Mouse (Mus musculus) liver, embryonic 11.5 days (tissue): Measurements from ENCODE around the gene Adamtsl1. TPM values are rescaled to one million over a fixed set of nuclear protein-coding genes. Genes with fewer than 3 reads are reported as not detected.
A peak's percentile ranks its signal among the peaks of the same experiment; 100 is the strongest.

ENCODE experiments used
- ATAC-seq: fragments of 200-750 bp; cut with Nextera tagmentation; replicated peaks from 2 replicates; pipeline ENCODE4 v1.8.0; 2017; ENCODE audit warnings: moderate number of reproducible peaks, mild to moderate bottlenecking, moderate TSS enrichment, moderate library complexity; ENCODE audit not compliant: low FRiP score
- DNase-seq: peaks from one replicate; pipeline ENCODE4 v3.0.0-alpha.2; 2017; ENCODE audit warnings: low spot score
- H3K27ac ChIP-seq: fragments of 300-500 bp; sonication (generic); 2 replicates; pipeline ENCODE4 v1.5.1; 2014; ENCODE audit warnings: mild to moderate bottlenecking, low read depth, low read length, control low read depth
- H3K27me3 ChIP-seq: fragments of 300-500 bp; sonication (generic); replicated peaks from 2 replicates; pipeline ENCODE4 v1.6.1; 2014; ENCODE audit warnings: low read length, mixed read lengths; ENCODE audit not compliant: control insufficient read depth, insufficient read depth
- H3K36me3 ChIP-seq: fragments of 300-500 bp; sonication (generic); 2 replicates; pipeline ENCODE4 v1.6.1; 2014; ENCODE audit warnings: mild to moderate bottlenecking, low read length, moderate library complexity, mixed read lengths; ENCODE audit not compliant: control insufficient read depth, insufficient read depth
- H3K4me1 ChIP-seq: fragments of 300-500 bp; sonication (generic); replicated peaks from 2 replicates; pipeline ENCODE4 v1.6.1; 2014; ENCODE audit warnings: low read length, mixed read lengths; ENCODE audit not compliant: control insufficient read depth, insufficient read depth
- H3K4me2 ChIP-seq: fragments of 300-500 bp; sonication (generic); 2 replicates; pipeline ENCODE4 v1.6.1; 2014; ENCODE audit warnings: mild to moderate bottlenecking, control low read depth, moderate library complexity
- H3K4me3 ChIP-seq: fragments of 300-500 bp; sonication (generic); 2 replicates; pipeline ENCODE4 v1.5.1; 2014; ENCODE audit warnings: low read depth, low read length, control low read depth
- H3K9ac ChIP-seq: fragments of 300-500 bp; sonication (generic); 2 replicates; pipeline ENCODE4 v1.6.1; 2014; ENCODE audit warnings: low read depth, low read length, control low read depth
- H3K9me3 ChIP-seq: fragments of 300-500 bp; sonication (generic); 2 replicates; pipeline ENCODE4 v1.6.1; 2016; ENCODE audit warnings: low read length, inconsistent platforms, mixed read lengths; ENCODE audit not compliant: control insufficient read depth
- WGBS: fragments of 180-500 bp; shearing (Covaris S2); extraction: QIAGEN DNeasy Blood & Tissue Kit; methylation state at CpG from one replicate; pipeline ENCODE4 v1.1.7; 2014; 5-methylcytosine and 5-hydroxymethylcytosine counted together
- polyA plus RNA-seq: library from polyadenylated mRNA; unstranded; fragments of >200 nt; fragmentation: Nextera tagmentation; extraction: Ambion mirVana; gene quantifications from 2 replicates; pipeline ENCODE4 v1.2.1, GENCODE M21; 2014

Gene Adamtsl1
- polyA plus RNA-seq, 1 experiment from 2014 or later, result 4.9 TPM

GRCm38 (mm10) chr4:86401116-86401515, 887.1 kb downstream of the Adamtsl1 start:
- ATAC-seq (no peak), DNase-seq (no peak)
- Histone ChIP-seq H3K4me2 (no peak overlapping the region), H3K4me1 (no peaks in the 10 kb centered on the region), H3K9me3 (no peaks in the 10 kb centered on the region), H3K4me3 (no peak overlapping the region), H3K9ac (no peak overlapping the region), H3K36me3 (no peaks in the 10 kb centered on the region), H3K27me3 (no peaks in the 10 kb centered on the region), H3K27ac (no peak overlapping the region)
- WGBS, result 61% methylated on average over 3 of the region's 3 CpGs

DNA sequence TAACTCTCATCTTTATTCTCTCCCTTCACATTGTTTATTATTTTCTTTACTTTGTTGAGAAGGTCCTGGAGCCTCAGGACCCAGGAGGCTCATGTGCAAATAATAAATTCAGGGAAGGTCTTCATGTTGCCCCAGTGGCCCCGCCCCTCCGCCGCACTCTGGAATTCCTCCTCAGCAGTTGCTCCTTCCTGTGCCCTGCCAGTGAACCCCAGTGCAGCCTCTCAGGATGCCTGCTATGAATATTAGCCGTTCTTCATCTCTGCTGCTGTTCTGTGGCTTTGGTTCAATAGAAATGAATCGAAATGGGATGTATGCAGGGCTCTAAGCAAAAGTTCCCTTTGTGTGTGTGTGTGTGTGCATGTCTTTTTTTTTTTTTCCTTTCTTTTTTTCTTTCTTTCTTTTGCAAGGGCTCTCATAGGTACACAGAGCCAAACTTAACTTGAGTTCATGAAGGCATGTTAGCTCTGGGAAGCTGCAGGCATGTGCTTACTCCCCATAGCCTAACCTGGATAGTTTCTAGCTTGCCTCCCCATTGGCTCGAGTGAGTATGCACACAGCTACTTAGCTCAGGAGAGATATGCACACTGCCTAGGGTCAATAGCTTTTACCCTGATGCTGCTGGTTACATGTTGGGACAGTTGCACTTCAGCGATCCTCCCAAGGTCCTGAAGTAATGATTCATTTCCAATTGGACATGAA, 892.7 kb downstream of the Adamtsl1 start:
- H3K27ac ChIP-seq, result no peak overlapping the region
- no peaks in the 10 kb centered on the region for H3K9me3 ChIP-seq
- H3K4me1 ChIP-seq, result no peaks in the 10 kb centered on the region; the same call in 1 of the 2 replicates
- ATAC-seq, result no peak
- H3K4me3 ChIP-seq, result no peak overlapping the region
- H3K4me2 ChIP-seq, result no peak overlapping the region
- 54% methylated on average over 7 of the region's 7 CpGs for WGBS
- no peaks in the 10 kb centered on the region for H3K36me3 ChIP-seq
- no peaks in the 10 kb centered on the region for H3K27me3 ChIP-seq
- DNase-seq, result no peak
- H3K9ac ChIP-seq, result no peak overlapping the region

DNA sequence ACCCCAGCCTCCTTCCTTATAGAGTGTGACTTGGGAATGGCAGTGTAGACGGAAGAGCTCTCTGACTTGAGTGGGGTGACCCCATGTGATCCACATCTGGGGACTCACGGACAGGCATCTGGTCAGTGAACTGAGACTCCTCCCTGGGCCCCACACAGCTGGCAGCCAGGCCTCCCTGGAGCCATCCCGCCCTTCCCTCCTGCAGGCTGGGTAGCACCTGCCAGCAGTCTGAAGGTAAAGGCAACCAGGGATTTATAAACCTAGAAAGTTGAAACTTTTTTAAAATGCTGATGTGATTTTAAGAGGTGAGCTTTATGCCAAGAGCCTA, 893.2 kb downstream of the Adamtsl1 start:
- DNase-seq (no peak), ATAC-seq (no peak)
- WGBS, result 67% methylated on average over 3 of the region's 3 CpGs
- Histone ChIP-seq H3K4me3 (no peak overlapping the region), H3K9me3 (no peaks in the 10 kb centered on the region), H3K27me3 (no peaks in the 10 kb centered on the region), H3K9ac (no peak overlapping the region), H3K27ac (no peak overlapping the region), H3K4me2 (no peak overlapping the region), H3K36me3 (no peaks in the 10 kb centered on the region), H3K4me1 (no peaks in the 10 kb centered on the region; the same call in 1 of the 2 replicates)

DNA sequence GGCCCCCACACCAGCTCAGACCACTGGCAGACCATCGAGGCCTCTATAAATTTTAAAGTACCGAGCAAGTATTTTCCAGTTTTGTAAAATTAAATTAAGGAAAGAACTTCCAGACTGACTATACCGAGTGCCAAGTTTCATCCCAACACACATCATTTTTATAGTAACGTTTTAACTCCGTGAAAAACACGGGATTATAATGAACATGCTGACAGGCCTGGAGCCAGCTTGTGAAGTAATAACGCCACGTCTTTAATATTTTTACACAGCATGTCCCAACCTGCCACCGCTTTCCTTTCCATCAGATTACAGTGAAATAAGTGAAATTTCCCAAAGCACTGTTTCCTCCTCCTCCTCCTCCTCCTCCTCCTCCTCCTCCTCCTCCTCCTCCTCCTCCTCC, 894.4 kb downstream of the Adamtsl1 start:
- Histone ChIP-seq H3K27me3 (no peaks in the 10 kb centered on the region), H3K4me1 (no peaks in the 10 kb centered on the region; the same call in 1 of the 2 replicates), H3K36me3 (no peaks in the 10 kb centered on the region), H3K27ac (no peak overlapping the region), H3K9me3 (no peaks in the 10 kb centered on the region), H3K4me3 (no peak overlapping the region), H3K9ac (no peak overlapping the region), H3K4me2 (no peak overlapping the region)
- DNase-seq (no peak), ATAC-seq (no peak)
- 84% methylated on average over 9 of the region's 9 CpGs for WGBS

DNA sequence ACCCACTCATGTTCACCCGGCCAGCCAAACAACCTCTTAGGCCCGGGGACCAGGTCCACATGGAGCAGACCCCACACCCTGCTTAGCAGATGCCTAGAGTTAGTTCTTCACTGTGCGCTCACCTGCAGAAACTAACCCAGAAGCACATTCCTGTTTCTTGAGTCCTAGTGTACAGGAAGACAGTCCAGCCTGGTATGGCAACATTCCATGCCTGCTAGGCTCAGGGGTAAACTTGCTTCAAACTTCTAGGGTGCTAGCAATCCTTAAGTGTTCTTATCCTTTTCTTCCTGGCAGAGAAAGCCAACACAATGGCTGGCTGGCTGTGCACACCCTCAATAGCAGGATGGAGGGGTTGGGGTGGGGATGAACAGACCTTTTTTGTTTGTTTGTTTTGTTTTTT, 897.0 kb downstream of the Adamtsl1 start:
- Histone ChIP-seq H3K4me1 (no peaks in the 10 kb centered on the region; the same call in 1 of the 2 replicates), H3K36me3 (no peaks in the 10 kb centered on the region), H3K4me3 (no peak overlapping the region), H3K9me3 (no peaks in the 10 kb centered on the region), H3K9ac (no peak overlapping the region), H3K4me2 (no peak overlapping the region), H3K27me3 (no peaks in the 10 kb centered on the region), H3K27ac (no peak overlapping the region)
- no peak for ATAC-seq
- 83% methylated on average over 3 of the region's 3 CpGs for WGBS
- no peak for DNase-seq

GRCm38 (mm10) chr4:86413388-86413787, 899.4 kb downstream of the Adamtsl1 start:
- Histone ChIP-seq H3K9me3 (no peaks in the 10 kb centered on the region), H3K4me1 (no peaks in the 10 kb centered on the region), H3K4me3 (no peak overlapping the region), H3K27me3 (no peaks in the 10 kb centered on the region), H3K9ac (no peak overlapping the region), H3K4me2 (no peak overlapping the region), H3K36me3 (no peaks in the 10 kb centered on the region), H3K27ac (no peak overlapping the region)
- ATAC-seq (no peak), DNase-seq (no peak)
- 68% methylated on average over 3 of the region's 3 CpGs for WGBS

DNA sequence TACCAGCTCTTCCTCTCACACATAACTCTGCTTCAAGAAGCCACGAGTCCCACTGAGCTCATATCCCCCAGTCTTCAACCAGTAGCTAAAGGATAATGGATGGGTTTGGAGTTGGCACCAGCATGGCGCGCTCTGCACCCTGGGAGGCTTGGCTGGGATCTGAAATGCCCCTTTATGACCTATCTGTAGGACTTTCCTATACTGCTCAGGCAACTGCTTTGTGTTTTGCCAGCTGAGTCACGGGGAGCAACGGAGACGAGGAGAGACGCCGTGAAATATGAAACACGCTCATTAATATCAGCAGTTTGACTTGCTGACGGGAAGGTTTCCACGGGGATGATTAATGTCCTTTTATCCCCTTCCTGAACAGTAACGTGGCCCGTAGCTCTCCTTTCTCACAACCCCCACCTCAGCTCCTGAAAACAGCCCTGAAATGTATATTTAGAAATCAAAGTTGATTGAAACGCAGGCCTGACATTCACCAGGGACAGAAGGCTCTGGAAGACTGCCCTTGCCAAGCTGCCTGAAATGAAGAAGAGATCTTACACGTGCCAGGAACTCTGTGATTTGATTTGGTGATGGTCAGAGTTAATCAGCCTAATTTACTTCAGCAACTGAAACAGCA, 902.5 kb downstream of the Adamtsl1 start:
- DNase-seq, result no peak
- H3K4me2 ChIP-seq, result no peak overlapping the region
- H3K4me3 ChIP-seq, result no peak overlapping the region
- H3K9me3 ChIP-seq, result no peaks in the 10 kb centered on the region
- no peaks in the 10 kb centered on the region for H3K36me3 ChIP-seq
- H3K27ac ChIP-seq, result no peak overlapping the region
- ATAC-seq, result no peak
- WGBS, result 67% methylated on average over 15 of the region's 15 CpGs
- no peaks in the 10 kb centered on the region for H3K4me1 ChIP-seq
- no peak overlapping the region for H3K9ac ChIP-seq
- no peaks in the 10 kb centered on the region for H3K27me3 ChIP-seq

DNA sequence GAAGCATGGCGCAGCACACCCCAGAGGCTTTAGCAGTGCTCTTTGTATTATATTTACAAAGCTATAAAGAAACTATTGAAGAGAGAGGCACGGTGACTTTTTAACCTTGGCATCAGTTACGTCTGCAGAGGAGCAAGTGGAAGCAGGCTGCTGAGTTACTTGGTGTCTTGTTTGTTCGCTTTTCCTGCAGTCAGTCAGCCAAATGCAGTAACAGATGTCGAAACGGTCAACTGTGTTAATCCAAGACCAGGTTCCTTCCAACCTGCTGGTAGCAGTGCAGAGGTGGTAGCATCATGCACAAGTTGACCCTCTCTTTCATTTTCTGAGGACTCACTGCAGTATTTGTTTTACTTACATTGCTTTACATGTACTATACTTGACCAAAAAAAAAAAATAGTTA, 908.6 kb downstream of the Adamtsl1 start:
- H3K27ac ChIP-seq, result no peak overlapping the region
- WGBS, result 77% methylated on average over 6 of the region's 6 CpGs
- DNase-seq (no peak), ATAC-seq (no peak)
- no peaks in the 10 kb centered on the region for H3K9me3 ChIP-seq
- H3K4me3 ChIP-seq, result no peak overlapping the region
- H3K36me3 ChIP-seq, result no peaks in the 10 kb centered on the region
- no peaks in the 10 kb centered on the region for H3K4me1 ChIP-seq
- no peaks in the 10 kb centered on the region for H3K27me3 ChIP-seq
- H3K4me2 ChIP-seq, result no peak overlapping the region
- no peak overlapping the region for H3K9ac ChIP-seq

DNA sequence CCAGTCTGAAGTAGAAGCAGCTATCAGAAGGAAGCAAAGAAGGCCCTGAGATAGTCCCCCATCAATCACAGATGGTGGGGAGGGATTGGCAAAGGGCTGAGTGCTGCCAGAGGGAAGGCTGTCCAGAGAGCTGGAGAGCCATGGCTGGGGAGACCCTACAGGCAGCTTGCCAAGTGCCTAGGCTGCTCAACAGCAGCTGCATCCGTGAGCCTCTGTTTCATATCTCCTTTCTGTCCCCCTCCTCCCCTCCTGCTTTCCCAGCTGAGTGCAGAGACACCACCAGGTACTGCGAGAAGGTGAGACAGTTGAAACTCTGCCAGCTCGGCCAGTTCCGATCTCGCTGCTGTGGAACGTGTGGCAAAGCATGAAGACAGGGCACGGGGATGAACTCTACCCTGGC, 911.6 kb downstream of the Adamtsl1 start:
- no peaks in the 10 kb centered on the region for H3K9me3 ChIP-seq
- H3K27me3 ChIP-seq, result no peaks in the 10 kb centered on the region
- peak; percentile 22 for DNase-seq
- no peak overlapping the region for H3K4me2 ChIP-seq
- no peak for ATAC-seq
- H3K27ac ChIP-seq, result no peak overlapping the region
- H3K4me1 ChIP-seq, result no peaks in the 10 kb centered on the region
- H3K4me3 ChIP-seq, result no peak overlapping the region
- no peaks in the 10 kb centered on the region for H3K36me3 ChIP-seq
- WGBS, result 70% methylated on average over 7 of the region's 7 CpGs
- H3K9ac ChIP-seq, result no peak overlapping the region
